Mouse (Mus musculus) urinary bladder, postnatal 25 days (tissue): ENCODE data around the gene Trim44.

Source experiments
- DNase-seq: peaks from one replicate; pipeline ENCODE4 v3.0.0; 2022; ENCODE audit warnings: low spot score

The Trim44 gene

DNA sequence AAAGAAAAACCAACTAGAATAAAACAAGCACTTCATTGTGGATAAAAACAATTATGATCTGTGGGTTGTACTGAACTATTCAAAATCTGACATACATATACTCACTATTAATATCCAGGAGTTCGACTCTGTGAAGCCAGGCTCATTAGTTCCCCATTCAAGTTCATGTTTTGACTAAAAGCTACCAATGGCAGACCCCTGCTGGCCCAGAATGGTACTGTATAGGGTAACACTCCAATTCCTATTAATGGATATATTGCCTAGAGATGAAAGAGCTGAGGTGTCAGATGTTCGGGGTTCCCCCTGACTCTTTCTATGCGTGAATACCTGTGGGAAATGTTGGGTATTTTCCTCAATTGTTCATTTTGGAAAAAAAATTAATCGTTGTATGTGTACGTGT, 117.6 kb downstream of the Trim44 start:
- peak; percentile 62 for DNase-seq

GRCm38 (mm10) chr2:102288676-102289075, 119.0 kb downstream of the Trim44 start:
- no peak for DNase-seq

- no peak for DNase-seq
Observed at GRCm38 (mm10) chr2:102287369-102287768, 120.3 kb downstream of the Trim44 start.

GRCm38 (mm10) chr2:102282081-102282480, 125.5 kb downstream of the Trim44 start:
- DNase-seq, result no peak

DNA sequence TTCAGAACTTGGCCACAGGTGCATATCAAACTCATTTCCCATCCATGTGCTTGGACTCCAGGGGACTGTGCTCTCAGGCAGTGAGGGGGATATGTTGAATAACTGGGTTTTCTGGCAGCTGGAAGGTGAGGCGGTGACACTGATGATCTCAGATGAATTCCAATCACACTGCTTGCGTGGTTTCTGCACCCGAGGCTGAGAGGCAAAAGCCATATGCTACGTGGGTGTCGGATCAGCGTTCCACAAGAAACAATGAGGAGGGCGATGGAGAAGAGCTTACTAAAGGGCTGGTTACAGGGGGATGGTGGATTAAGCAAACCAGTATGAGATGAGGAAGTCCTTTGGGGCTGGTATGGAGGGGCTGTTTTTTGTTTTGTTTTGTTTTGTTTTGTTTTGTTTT, 127.8 kb downstream of the Trim44 start:
- no peak for DNase-seq

DNA sequence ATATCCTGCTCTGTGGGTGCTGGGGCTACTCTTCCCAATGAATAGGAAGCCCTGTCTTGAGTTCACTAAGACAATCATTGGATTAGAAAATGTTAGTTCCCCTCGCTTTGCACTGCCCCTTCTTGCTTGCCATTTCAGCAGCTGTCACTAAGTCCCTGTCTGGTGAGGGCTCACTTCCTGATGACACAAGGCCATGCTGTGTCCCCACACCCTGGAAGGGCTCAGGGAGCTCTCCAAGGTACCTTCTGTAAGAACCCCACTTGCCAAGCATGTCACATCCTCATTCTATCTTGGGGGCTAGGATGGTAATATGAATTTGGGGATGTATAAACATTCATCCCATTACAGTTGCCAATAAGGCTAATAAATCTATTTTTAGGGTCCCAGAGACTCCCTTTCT, 129.7 kb downstream of the Trim44 start:
- DNase-seq, result no peak

DNA sequence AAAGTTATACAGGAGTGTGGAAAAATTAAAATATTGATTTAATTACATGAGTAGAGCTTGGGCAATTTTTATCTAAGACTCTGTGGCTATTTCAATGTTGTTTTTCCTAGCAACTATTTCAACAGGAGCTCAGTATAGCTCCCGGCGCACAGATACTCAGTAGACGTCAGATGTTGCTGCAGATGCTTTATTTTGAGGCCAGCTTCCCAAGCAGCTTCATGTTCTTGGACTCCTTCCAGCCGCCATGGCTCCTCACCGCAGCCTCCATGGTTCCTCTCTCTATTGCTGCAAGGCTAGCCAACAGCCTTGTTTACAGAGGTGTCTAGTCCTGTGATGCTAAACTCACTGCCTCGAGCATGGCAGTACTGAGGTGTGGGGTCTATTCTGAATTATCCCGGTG, 134.3 kb downstream of the Trim44 start:
- no peak for DNase-seq

- DNase-seq, result no peak
Observed at GRCm38 (mm10) chr2:102267582-102268339, 139.9 kb downstream of the Trim44 start.

DNA sequence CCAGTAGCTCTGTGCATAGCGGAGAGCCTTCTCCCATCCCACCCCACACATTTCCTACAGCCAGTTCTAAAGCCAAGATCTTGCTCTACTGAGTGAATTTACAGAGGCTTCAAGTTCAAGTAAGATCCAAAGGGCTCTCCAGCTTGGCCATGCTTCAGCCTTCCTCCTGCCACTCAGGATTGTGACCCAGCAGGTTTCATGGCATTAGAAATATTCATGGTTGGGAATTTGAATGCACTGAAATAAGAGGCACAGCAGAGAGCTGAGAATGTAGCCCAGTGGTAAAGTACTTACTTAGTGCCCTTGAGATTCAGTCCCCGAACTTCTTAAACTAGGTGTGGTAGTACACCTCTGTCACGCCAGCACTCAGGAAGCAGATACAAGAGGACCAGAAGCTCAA, 140.7 kb downstream of the Trim44 start:
- DNase-seq, result no peak

DNA sequence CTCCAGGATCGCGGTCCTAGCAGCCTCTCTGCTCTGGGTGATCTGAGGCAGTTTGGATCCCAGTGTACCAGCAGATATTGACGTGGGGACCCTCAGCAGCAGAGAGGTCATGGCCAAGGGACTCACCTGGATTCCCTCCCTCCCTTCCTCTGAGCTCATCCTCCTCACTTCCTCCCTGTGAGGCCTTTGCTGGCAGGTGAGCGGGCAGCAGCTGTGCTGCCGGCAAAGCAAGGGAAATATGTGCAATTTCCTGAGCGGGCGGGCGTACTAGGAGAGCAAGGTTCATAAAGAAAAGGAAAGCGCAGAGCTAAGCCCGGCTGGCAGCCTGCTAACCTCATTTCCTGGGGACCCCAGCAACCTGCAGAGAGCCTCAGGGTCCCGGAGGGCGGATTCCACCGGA, 148.5 kb downstream of the Trim44 start:
- no peak for DNase-seq

DNA sequence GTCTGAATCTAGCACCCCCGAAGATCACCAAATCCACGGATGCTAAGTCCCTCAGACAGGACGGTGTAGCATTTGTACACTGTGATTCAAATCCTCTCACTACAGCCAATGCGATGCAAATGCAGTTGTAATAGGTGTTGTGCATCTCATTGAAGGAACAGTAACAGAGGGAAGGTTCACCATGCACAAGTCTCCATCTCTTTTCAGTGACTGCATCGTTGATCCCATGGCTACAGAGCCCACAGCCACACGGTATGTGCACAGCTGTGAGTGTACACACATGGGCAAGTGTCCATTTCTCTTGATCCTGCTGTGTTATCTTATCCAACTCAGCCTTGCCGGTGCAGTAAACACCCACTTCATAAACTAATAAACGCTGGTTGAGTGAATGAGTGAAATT, 148.9 kb downstream of the Trim44 start:
- no peak for DNase-seq

- DNase-seq, result no peak
Observed at GRCm38 (mm10) chr2:102257964-102258605, 149.5 kb downstream of the Trim44 start.

GRCm38 (mm10) chr2:102256591-102257335, 150.9 kb downstream of the Trim44 start:
- DNase-seq, result no peak

- no peak for DNase-seq
Observed at GRCm38 (mm10) chr2:102256100-102256499, 151.5 kb downstream of the Trim44 start.

- no peak for DNase-seq
Observed at GRCm38 (mm10) chr2:102253204-102253603, 154.4 kb downstream of the Trim44 start.

- no peak for DNase-seq
Observed at GRCm38 (mm10) chr2:102252651-102253050, 155.0 kb downstream of the Trim44 start.
